Mouse (Mus musculus): ENCODE data around the gene Ajap1.

DNA sequence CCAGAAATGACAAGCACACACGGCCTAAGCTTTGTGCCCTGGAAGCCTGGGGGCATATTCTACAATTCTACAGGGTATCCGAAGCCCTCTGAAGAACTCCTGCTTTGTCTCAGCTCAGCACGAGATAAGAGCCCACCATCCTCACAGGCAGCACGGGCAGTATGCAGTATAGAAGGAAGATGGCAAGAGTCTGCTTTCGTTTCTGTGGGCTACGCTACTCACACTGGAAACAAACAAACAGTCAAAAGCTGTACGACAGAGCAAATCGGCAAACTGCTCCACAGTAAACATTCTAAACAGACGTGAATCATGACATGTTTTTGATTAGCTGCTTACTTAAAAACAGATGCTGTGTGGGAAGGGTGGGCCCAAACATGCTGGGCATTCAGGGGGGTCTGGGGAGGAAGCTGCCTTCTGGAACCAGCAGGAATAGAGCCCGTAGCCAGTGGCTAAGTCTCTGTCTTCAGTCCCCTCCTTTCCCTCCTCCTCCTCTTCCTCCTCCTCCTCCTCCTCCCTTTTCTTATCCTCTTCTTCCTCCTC, 113.9 kb downstream of the Ajap1 start:
- TF ChIP-seq CTCF (IDR thresholded peaks at IDR 0.05) (no peak), POLR2A (IDR thresholded peaks at IDR 0.05; ENCODE audit: insufficient read depth, low read depth, low read length) (no peak), EP300 (IDR thresholded peaks at IDR 0.05; ENCODE audit: insufficient read depth, low read depth, low read length) (no peak)
